Mouse (Mus musculus) right cerebral cortex, postnatal 10 days (tissue): ENCODE measurements at regions not wholly inside any gene's neighbourhood (a gene's known extent, or its start where the extent isn't known, plus 50 kb on each side); places are given as distances from the start of the nearest gene placed in this dataset.
"Not testable (repeated sequence)": the region's sequence is repeated elsewhere in the genome, so short reads cannot be mapped to it uniquely, and the experiment has no call there.

Source experiments
- DNase-seq, 2 experiments: peaks; one replicate each; pipeline ENCODE4 v3.0.0; 2021; ENCODE audit warnings: low spot score in 2 of 2

DNA sequence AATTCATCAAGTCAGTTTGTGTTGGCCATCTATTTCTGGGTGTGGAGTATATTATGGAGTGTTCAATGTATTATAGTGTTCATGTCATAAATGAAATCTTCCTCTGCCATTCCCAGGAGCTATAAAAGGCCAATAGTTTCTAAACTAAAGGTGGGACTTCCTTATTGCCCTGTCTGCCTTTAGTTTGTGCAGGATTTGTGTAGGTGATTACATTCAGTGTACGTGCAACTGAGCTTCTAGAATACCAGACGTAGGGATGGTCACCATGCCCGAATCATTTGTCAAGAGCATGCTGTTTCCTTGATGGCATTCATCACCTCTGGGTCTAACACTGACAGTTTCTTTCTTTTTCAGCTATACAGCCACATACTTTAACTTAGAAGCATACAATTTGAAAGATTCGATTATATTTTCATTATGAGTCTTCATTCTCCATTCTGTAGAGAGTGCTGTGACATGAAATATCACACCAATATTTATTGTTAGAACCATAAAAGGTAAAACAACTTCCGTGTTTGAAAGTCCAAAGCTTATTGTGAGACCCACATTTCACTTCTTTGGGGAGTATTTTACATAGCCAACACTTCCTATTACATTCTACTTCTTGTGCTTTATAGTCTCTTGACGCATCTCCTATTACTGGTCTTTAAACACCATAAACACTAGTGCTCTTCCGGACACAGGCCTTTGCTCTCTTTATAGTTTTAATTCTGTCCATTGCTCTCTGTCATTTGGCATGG lies 494.1 kb upstream of the Klf6 start:
- DNase-seq: no peak

DNA sequence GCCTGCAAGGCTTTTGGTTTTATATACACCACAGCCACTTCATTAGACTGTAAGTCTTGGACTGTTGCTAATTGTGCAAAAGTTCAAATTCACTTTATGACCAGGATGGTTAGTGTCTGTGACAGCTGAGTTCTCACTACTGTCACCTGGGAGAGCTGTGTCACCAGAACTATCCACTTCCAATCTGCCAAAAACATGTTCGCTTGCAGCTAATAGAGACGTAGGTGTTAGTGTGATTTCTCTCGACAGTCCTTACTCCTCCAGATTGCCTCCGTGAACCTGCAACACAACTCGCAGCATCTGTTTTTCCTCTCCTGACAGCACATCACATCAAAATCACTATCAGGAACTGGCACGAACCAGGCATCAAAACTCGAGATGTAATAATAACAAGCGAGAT lies 491.3 kb upstream of the Klf6 start:
- peak in 1 of 2 experiments; percentile 19 for DNase-seq

GRCm38 (mm10) chr13:5373191-5373590 lies 488.1 kb upstream of the Klf6 start:
- no peak for DNase-seq

- no peak for DNase-seq
Observed at GRCm38 (mm10) chr13:5408226-5408804, 453.0 kb upstream of the Klf6 start.

DNA sequence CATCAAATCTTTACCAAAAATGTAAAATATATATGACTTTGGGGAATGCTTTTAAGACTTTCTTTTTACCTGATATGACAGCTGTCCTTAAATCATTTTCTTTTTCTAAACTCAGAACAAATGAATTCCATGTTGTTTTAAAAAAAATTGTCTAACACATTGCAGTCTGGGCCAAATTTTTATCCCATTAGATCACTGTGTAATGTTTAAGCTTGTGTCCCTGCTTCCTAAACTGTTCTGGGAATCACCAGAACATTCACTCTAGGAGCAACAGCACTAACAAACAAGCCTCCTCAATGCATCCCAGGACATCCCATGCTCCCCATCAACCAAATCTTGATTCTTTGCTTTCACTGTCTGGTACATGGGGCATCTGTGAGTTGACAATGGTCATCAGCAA lies 449.2 kb upstream of the Klf6 start:
- no peak for DNase-seq

DNA sequence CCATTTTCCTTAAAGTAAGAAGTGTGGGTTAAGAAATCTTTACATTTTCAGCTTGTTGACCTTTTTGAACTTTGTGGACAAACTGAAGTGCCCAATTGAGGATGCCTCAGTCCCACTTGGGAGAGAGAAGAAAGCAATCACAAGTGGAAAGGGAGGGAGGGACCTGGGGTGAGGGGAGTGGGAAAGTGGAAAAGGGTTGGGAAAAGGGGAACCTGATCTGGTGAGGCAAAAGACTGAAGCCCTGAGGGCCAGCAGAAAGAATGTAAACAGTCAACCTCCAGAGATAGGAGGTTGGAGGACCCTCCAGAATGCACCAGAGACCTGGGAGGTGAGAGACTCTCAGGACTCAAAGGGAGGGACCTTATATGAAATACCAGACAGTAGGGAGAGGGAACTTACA lies 448.3 kb upstream of the Klf6 start:
- DNase-seq: not testable (repeated sequence)

DNA sequence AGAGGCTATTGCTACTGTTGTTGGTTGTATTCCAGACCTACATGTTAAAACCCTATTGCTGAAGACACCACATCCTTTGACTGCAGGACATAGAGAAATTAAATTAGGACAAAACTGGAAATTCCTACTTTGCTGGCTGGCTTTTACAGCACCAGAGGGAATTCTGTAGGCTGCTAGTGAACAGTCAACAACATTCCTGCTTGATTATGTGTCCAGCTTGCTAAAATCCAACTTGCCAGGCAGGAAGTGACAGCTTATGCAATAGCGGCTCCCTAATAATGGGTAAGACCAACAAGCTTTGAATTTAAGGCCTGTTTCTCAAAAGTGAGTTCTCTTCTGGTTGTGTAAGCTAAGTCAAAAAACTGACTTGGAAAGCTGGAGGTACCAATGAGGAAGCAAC lies 437.2 kb upstream of the Klf6 start:
- DNase-seq: no peak

DNA sequence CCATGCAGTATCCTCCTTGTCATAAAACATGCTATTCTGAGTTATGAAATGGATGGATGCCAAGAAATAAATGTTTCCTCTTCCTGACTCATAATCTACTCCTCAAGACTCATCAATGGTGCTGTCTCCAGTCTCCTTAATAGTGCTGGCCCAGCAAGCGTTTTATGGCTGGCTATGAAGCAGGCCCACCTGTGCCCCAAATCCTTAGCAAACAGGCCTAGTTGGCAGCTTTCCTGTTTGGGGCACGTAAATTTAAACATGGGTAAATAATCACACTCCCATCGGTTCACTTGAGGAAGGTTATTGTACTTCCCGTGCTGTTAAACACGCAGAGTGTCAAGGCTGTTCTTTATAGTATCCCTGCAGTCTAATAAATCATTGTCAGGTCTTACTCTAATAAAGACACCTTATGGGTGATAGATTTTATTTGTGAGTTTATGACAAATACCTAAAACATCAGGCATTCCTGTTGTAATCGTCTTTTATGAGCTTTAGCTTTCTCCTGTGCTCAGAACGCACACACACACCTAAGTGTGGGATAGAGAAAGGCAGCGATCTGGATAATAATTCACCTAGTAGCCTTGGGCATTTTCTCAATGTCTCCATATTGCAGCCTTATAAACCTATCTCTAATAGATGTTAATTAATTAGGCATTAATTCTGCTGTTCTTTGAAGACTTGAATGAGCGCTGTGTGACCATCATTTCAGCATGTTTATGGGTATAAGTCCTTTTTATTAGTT lies 435.6 kb upstream of the Klf6 start:
- no peak for DNase-seq

GRCm38 (mm10) chr13:5433652-5434051 lies 427.6 kb upstream of the Klf6 start:
- no peak for DNase-seq

GRCm38 (mm10) chr13:5435131-5435530 lies 426.2 kb upstream of the Klf6 start:
- DNase-seq: no peak

GRCm38 (mm10) chr13:5436191-5436590 lies 425.1 kb upstream of the Klf6 start:
- no peak for DNase-seq

DNA sequence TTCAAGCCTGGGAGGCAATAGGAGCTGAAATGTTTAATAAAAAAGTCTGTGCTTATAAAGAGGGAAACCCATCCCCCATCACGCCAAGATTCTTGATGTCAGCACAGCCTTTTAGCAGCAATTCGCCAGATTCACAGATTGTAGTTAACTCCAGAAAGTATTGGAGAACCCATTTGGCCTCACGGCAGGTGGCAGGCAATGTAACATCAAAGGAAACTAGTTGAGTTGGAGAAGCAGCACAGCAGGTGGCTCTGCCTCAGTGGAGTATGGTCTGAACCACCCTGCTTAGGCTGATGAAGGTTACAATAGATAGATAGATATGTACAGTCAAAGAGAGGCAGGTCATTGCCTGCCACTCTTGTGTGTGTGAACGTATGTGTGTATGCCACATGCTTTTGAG lies 420.8 kb upstream of the Klf6 start:
- no peak for DNase-seq

DNA sequence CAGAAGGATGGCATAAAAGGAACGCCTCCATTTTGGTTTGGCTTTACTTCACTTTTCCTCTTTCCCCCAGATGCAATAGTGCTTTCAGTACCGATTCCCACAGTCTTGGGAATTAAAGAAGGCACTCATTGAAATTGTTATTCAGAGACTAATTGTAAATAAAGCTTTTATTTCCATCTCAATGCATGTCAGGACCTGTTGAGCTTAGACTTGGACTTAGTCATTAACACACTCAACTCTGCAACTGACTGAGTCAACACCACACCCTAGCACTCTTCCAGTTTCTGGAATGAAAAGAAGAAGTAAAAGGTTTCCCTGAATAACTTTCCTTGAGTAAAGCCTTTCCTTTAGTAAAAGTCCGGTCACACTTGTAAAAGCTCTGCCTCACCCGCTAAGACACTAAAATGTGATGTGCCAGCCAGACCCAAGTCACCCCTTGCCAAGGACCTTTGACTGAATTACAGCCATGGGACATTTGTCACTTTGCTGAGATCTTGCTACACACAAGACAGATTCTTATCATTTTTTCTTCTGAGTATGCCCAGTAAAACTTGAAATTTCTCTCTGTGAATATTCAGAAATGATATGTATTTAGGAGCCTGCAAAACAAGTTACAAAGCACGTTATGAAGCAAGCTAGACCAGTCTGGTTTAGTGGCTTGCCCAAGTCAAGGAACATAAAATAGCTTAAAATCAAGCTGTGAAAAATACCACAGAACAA lies 416.4 kb upstream of the Klf6 start:
- DNase-seq: no peak

DNA sequence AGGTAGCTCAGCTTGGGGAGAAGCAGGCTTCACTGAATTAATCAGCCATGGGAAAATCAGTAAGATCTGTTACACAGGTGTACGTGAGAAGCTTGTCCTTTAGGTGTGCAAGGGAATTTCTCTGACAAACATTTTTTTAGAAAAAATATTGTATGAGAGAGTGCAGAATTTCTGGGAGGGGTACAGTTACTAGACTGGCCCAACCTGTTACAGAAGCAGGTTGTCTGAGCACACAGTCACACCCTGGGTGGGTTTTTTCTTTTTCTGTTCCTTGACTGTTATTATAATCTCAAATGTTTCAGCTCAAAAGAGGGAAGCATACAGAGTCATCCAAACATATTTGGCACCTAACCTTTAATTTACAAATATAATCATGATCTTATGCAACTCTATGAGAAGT lies 412.7 kb upstream of the Klf6 start:
- DNase-seq: no peak

DNA sequence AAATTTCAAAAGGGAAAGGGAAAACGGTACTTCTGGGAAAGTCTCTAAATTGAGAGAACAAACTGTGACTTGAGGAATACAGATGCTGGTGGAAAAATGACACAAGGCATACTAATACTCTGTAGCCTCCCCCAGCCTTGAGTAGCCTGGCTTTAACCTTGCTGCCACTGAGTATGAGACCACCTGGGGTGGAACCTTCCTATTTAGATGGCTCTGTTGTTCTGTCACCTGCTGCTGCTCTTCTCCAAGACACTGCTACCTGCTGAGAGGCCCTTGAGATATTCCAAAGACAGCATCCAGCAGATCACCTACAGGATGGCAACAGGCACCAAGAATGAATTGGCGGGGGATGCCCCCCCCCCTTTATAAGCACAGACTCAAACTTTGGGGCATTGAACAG lies 380.5 kb upstream of the Klf6 start:
- no peak for DNase-seq

DNA sequence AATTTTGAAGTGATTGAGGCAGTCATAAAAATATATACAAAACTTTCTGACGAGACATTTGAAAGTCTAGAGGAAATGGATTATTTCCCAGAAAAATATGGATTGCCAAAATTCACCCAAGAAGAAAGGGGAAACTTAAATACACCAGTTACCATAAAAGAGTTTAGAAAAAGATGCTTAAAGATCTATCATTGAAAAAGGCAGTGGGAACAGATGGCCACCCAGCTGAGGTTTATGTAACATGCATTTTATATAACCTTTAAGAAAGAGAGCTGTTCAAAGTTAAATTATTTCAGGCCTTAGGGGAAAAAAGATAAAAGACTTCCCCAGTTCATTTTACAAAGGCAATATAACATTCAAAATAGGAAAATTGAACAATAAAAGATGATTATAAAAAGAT lies 369.0 kb upstream of the Klf6 start:
- DNase-seq: peak; percentile 44 to 68

- no peak for DNase-seq
Observed at GRCm38 (mm10) chr13:5497535-5497934, 363.7 kb upstream of the Klf6 start.

GRCm38 (mm10) chr13:5511784-5512183 lies 349.5 kb upstream of the Klf6 start:
- DNase-seq: no peak

DNA sequence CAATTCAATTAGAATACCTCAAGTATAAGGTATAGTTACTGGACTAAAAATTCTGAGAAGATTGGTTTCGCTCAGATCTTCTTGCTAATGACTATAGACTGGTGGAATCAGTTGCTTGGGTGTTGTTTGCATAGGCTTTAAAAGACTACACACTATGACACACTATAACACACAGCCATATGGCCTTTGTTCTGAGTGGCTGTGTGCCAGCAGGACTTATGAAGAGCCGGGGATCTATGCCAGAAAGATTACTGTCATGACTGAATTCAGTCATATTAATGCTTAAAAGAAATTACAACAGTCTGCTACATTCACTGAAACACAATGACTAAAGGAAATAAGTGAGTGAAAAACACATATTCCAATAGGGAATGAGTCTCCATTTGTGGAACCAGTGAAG lies 345.7 kb upstream of the Klf6 start:
- DNase-seq: peak in 1 of 2 experiments; percentile 32

- DNase-seq: no peak
Observed at GRCm38 (mm10) chr13:5516088-5516487, 345.2 kb upstream of the Klf6 start.

DNA sequence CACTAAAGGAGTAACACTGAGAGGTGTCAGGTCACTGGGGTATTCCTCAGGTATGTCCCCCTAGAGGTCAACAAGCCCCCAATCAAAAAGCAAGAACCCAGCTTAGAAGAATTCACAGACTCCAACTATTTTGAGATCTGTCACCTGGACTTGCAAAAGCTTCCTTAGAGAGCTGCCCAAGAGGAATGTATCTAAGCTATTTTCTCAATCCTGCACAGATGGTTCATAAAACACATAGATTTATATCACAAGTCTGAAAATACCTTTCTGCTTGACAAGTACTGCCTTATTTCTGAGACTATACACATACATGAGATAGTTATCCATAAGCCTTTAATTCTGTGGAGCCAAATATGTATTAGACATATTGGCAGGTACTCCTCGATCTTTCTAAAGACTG lies 342.1 kb upstream of the Klf6 start:
- no peak for DNase-seq

DNA sequence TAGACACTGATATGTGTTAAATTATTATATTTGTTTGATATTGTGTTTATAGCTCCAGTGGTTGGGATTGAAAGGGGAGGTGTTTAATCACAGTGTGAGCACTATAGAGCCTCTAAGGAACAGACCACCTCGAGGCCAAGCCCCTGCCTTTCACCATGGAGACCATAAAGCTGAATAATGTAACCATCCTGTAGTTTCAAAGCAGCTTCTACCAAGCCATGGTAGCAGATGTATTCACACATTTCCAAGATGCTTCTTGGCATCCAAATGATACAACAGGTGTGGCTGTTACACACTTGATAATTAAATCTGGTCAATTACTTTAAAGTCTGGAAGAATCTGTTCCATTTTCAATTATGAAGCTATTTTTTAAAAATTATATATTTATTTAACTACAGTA lies 341.7 kb upstream of the Klf6 start:
- DNase-seq: peak; percentile 22 to 33
